Mouse (Mus musculus) neural tube, embryonic 15.5 days (tissue): ENCODE measurements at regions not wholly inside any gene's neighbourhood (a gene's known extent, or its start where the extent isn't known, plus 50 kb on each side); places are given as distances from the start of the nearest gene placed in this dataset.

Source experiments
- ATAC-seq: fragments of 200-750 bp; cut with Nextera tagmentation; 2 replicates; pipeline ENCODE4 v1.8.0; 2017; ENCODE audit warnings: mild to moderate bottlenecking, moderate TSS enrichment, moderate library complexity; ENCODE audit not compliant: low FRiP score
- H3K27ac ChIP-seq: fragments of 300-500 bp; sonication (generic); replicated peaks from 2 replicates; pipeline ENCODE4 v1.5.1; 2015; ENCODE audit warnings: mild to moderate bottlenecking, inconsistent platforms
- H3K27me3 ChIP-seq: fragments of 300-500 bp; sonication (generic); replicated peaks from 2 replicates; pipeline ENCODE4 v1.6.1; 2015; ENCODE audit warnings: inconsistent platforms
- H3K36me3 ChIP-seq: fragments of 300-500 bp; sonication (generic); 2 replicates; pipeline ENCODE4 v1.6.1; 2015; ENCODE audit warnings: inconsistent platforms
- H3K4me1 ChIP-seq: fragments of 300-500 bp; sonication (generic); 2 replicates; pipeline ENCODE4 v1.6.1; 2015; ENCODE audit warnings: inconsistent platforms
- H3K4me2 ChIP-seq: fragments of 300-500 bp; sonication (generic); 2 replicates; pipeline ENCODE4 v1.6.1; 2015; ENCODE audit warnings: inconsistent platforms, mild to moderate bottlenecking, moderate library complexity
- H3K4me3 ChIP-seq: fragments of 300-500 bp; sonication (generic); replicated peaks from 2 replicates; pipeline ENCODE4 v1.5.1; 2015; ENCODE audit warnings: mild to moderate bottlenecking, inconsistent platforms
- H3K9ac ChIP-seq: fragments of 300-500 bp; sonication (generic); replicated peaks from 2 replicates; pipeline ENCODE4 v1.6.1; 2015; ENCODE audit warnings: mild to moderate bottlenecking, inconsistent platforms
- H3K9me3 ChIP-seq: fragments of 300-500 bp; sonication (generic); replicated peaks from 2 replicates; pipeline ENCODE4 v1.6.1; 2016; ENCODE audit warnings: inconsistent platforms
- WGBS: fragments of 180-500 bp; shearing (Covaris S2); methylation state at CpG from one replicate; pipeline ENCODE4 v1.1.7; 2015; ENCODE audit warnings: mixed read lengths; 5-methylcytosine and 5-hydroxymethylcytosine counted together

- WGBS: 40% methylated on average over 2 of the region's 2 CpGs
- Histone ChIP-seq H3K27me3 (no peaks in the 10 kb centered on the region), H3K4me2 (no peak overlapping the region), H3K9me3 (no peaks in the 10 kb centered on the region), H3K27ac (no peak overlapping the region), H3K36me3 (no peaks in the 10 kb centered on the region), H3K9ac (no peak overlapping the region), H3K4me3 (no peak overlapping the region), H3K4me1 (no peaks in the 10 kb centered on the region)
- ATAC-seq: no peak
Measured at GRCm38 (mm10) chr3:114463267-114463666, 432.9 kb downstream of the Col11a1 start.

GRCm38 (mm10) chr3:114463714-114464545 lies 433.6 kb downstream of the Col11a1 start:
- Histone ChIP-seq H3K4me1 (no peaks in the 10 kb centered on the region), H3K9me3 (no peaks in the 10 kb centered on the region), H3K27ac (no peak overlapping the region), H3K4me2 (no peak overlapping the region), H3K36me3 (no peaks in the 10 kb centered on the region), H3K27me3 (no peaks in the 10 kb centered on the region), H3K9ac (no peak overlapping the region), H3K4me3 (no peak overlapping the region)
- 48% methylated on average over 5 of the region's 5 CpGs for WGBS
- 0 out of 2 replicates have a peak, but pooled peaks have one; percentile 50 for ATAC-seq

GRCm38 (mm10) chr3:114464546-114464888 lies 434.2 kb downstream of the Col11a1 start:
- H3K9me3 ChIP-seq: no peaks in the 10 kb centered on the region
- H3K9ac ChIP-seq: no peak overlapping the region
- WGBS: 88% methylated on average over 2 of the region's 2 CpGs
- H3K4me2 ChIP-seq: no peak overlapping the region
- no peaks in the 10 kb centered on the region for H3K4me1 ChIP-seq
- H3K4me3 ChIP-seq: no peak overlapping the region
- H3K36me3 ChIP-seq: no peaks in the 10 kb centered on the region
- no peak for ATAC-seq
- no peak overlapping the region for H3K27ac ChIP-seq
- H3K27me3 ChIP-seq: no peaks in the 10 kb centered on the region

GRCm38 (mm10) chr3:114483904-114484303 lies 420.0 kb upstream of the Olfm3 start:
- no peaks in the 10 kb centered on the region for H3K4me1 ChIP-seq
- no peak overlapping the region for H3K4me2 ChIP-seq
- H3K9ac ChIP-seq: no peak overlapping the region
- H3K27ac ChIP-seq: no peak overlapping the region
- H3K27me3 ChIP-seq: no peaks in the 10 kb centered on the region
- no peak for ATAC-seq
- no peak overlapping the region for H3K4me3 ChIP-seq
- 57% methylated on average over 2 of the region's 2 CpGs for WGBS
- H3K36me3 ChIP-seq: no peaks in the 10 kb centered on the region
- no peaks in the 10 kb centered on the region; the same call in 1 of the 2 replicates for H3K9me3 ChIP-seq

GRCm38 (mm10) chr3:114507690-114508332 lies 396.1 kb upstream of the Olfm3 start:
- H3K4me2 ChIP-seq: no peak overlapping the region
- H3K4me1 ChIP-seq: peaks cover 3% of the 10 kb centered on the region; the same call in 1 of the 2 replicates
- WGBS: 29% methylated on average over 7 of the region's 7 CpGs
- H3K9me3 ChIP-seq: no peaks in the 10 kb centered on the region
- ATAC-seq: peak; percentile 82
- no peaks in the 10 kb centered on the region for H3K36me3 ChIP-seq
- no peak overlapping the region for H3K9ac ChIP-seq
- H3K27ac ChIP-seq: peak overlapping the region; percentile 4; the same call in 1 of the 2 replicates
- H3K4me3 ChIP-seq: no peak overlapping the region
- no peaks in the 10 kb centered on the region for H3K27me3 ChIP-seq

- no peaks in the 10 kb centered on the region for H3K36me3 ChIP-seq
- no peak overlapping the region for H3K4me2 ChIP-seq
- ATAC-seq: no peak
- H3K27ac ChIP-seq: no peak overlapping the region
- no peaks in the 10 kb centered on the region for H3K4me1 ChIP-seq
- H3K9me3 ChIP-seq: no peaks in the 10 kb centered on the region
- H3K4me3 ChIP-seq: no peak overlapping the region
- H3K27me3 ChIP-seq: no peaks in the 10 kb centered on the region
- H3K9ac ChIP-seq: no peak overlapping the region
- 82% methylated on average over 1 of the region's 1 CpGs for WGBS
Measured at GRCm38 (mm10) chr3:114515233-114515632, 388.6 kb upstream of the Olfm3 start.

GRCm38 (mm10) chr3:114544353-114544752 lies 359.5 kb upstream of the Olfm3 start:
- no peaks in the 10 kb centered on the region for H3K36me3 ChIP-seq
- no peak overlapping the region for H3K4me3 ChIP-seq
- no peak for ATAC-seq
- WGBS: 33% methylated on average over 1 of the region's 1 CpGs
- H3K9me3 ChIP-seq: no peaks in the 10 kb centered on the region
- H3K27me3 ChIP-seq: no peaks in the 10 kb centered on the region
- no peak overlapping the region for H3K27ac ChIP-seq
- H3K9ac ChIP-seq: no peak overlapping the region
- H3K4me1 ChIP-seq: no peaks in the 10 kb centered on the region
- no peak overlapping the region for H3K4me2 ChIP-seq

- no peak overlapping the region for H3K9ac ChIP-seq
- ATAC-seq: no peak
Measured at GRCm38 (mm10) chr3:114547218-114547617, 356.7 kb upstream of the Olfm3 start.

GRCm38 (mm10) chr3:114570978-114571377 lies 332.9 kb upstream of the Olfm3 start:
- WGBS: 97% methylated on average over 2 of the region's 2 CpGs
- Histone ChIP-seq H3K27me3 (no peaks in the 10 kb centered on the region), H3K9me3 (no peaks in the 10 kb centered on the region), H3K9ac (no peak overlapping the region), H3K36me3 (no peaks in the 10 kb centered on the region), H3K27ac (no peak overlapping the region), H3K4me1 (no peaks in the 10 kb centered on the region), H3K4me3 (no peak overlapping the region), H3K4me2 (no peak overlapping the region)
- no peak for ATAC-seq

More at GRCm38 (mm10) chr3:114547218-114547617, 356.7 kb upstream of the Olfm3 start:
- Histone ChIP-seq H3K36me3 (no peaks in the 10 kb centered on the region), H3K9me3 (no peaks in the 10 kb centered on the region), H3K27ac (no peak overlapping the region), H3K4me2 (no peak overlapping the region), H3K4me3 (no peak overlapping the region), H3K27me3 (no peaks in the 10 kb centered on the region), H3K4me1 (no peaks in the 10 kb centered on the region)
- 83% methylated on average over 6 of the region's 6 CpGs for WGBS
